Mouse (Mus musculus): ENCODE data around the gene Scn7a. TPM values are rescaled to one million over a fixed set of nuclear protein-coding genes. Genes with fewer than 3 reads are reported as not detected.

The Scn7a gene
- polyA plus RNA-seq, 1 experiment from 2014 or later = 0.32 TPM

- H3K4me2 ChIP-seq (replicated peaks) = no peak overlapping the region
- H3K27ac ChIP-seq (replicated peaks) = no peak overlapping the region
- H3K36me3 ChIP-seq = no peaks in the 10 kb centered on the region
- H3K27me3 ChIP-seq = no peaks in the 10 kb centered on the region
- no peak overlapping the region for H3K9ac ChIP-seq
- WGBS = 31% methylated on average over 2 of the region's 2 CpGs
- ATAC-seq (ENCODE audit: insufficient number of reproducible peaks, low FRiP score, low TSS enrichment, low read depth) = no peak
- no peak overlapping the region for H3K4me3 ChIP-seq (replicated peaks)
- H3K9me3 ChIP-seq (replicated peaks) = no peaks in the 10 kb centered on the region
- no peaks in the 10 kb centered on the region for H3K4me1 ChIP-seq
Observed at GRCm38 (mm10) chr2:66726878-66727584, 57.7 kb downstream of the Scn7a start.

- Histone ChIP-seq H3K4me2 (replicated peaks) (no peak overlapping the region), H3K4me1 (no peaks in the 10 kb centered on the region), H3K4me3 (replicated peaks) (no peak overlapping the region), H3K36me3 (no peaks in the 10 kb centered on the region), H3K27me3 (no peaks in the 10 kb centered on the region), H3K9me3 (replicated peaks) (no peaks in the 10 kb centered on the region), H3K27ac (replicated peaks) (no peak overlapping the region), H3K9ac (no peak overlapping the region)
- 78% methylated on average over 2 of the region's 2 CpGs for WGBS
- no peak for ATAC-seq (ENCODE audit: insufficient number of reproducible peaks, low FRiP score, low TSS enrichment, low read depth)
Observed at GRCm38 (mm10) chr2:66712071-66712470, 72.6 kb downstream of the Scn7a start.

GRCm38 (mm10) chr2:66692300-66692699 lies 92.4 kb downstream of the Scn7a start:
- Histone ChIP-seq H3K27ac (replicated peaks) (no peak overlapping the region), H3K9ac (no peak overlapping the region), H3K27me3 (no peaks in the 10 kb centered on the region), H3K4me1 (no peaks in the 10 kb centered on the region), H3K9me3 (replicated peaks) (no peaks in the 10 kb centered on the region), H3K4me3 (replicated peaks) (no peak overlapping the region), H3K36me3 (no peaks in the 10 kb centered on the region), H3K4me2 (replicated peaks) (no peak overlapping the region)
- ATAC-seq (ENCODE audit: insufficient number of reproducible peaks, low FRiP score, low TSS enrichment, low read depth) = no peak
- 80% methylated on average over 2 of the region's 2 CpGs for WGBS

GRCm38 (mm10) chr2:66661988-66662387 lies 122.7 kb downstream of the Scn7a start:
- H3K4me1 ChIP-seq = no peaks in the 10 kb centered on the region
- no peaks in the 10 kb centered on the region for H3K36me3 ChIP-seq
- no peaks in the 10 kb centered on the region for H3K27me3 ChIP-seq
- no peak overlapping the region for H3K9ac ChIP-seq
- H3K4me2 ChIP-seq (replicated peaks) = no peak overlapping the region
- no peaks in the 10 kb centered on the region for H3K9me3 ChIP-seq (replicated peaks)
- ATAC-seq (ENCODE audit: insufficient number of reproducible peaks, low FRiP score, low TSS enrichment, low read depth) = no peak
- H3K4me3 ChIP-seq (replicated peaks) = no peak overlapping the region
- WGBS = 43% methylated on average over 1 of the region's 1 CpGs
- H3K27ac ChIP-seq (replicated peaks) = no peak overlapping the region

GRCm38 (mm10) chr2:66656430-66656829 lies 128.3 kb downstream of the Scn7a start:
- Histone ChIP-seq H3K4me2 (replicated peaks) (no peak overlapping the region), H3K27ac (replicated peaks) (no peak overlapping the region), H3K9ac (no peak overlapping the region), H3K36me3 (no peaks in the 10 kb centered on the region), H3K4me3 (replicated peaks) (no peak overlapping the region), H3K4me1 (no peaks in the 10 kb centered on the region), H3K27me3 (no peaks in the 10 kb centered on the region), H3K9me3 (replicated peaks) (no peaks in the 10 kb centered on the region)
- ATAC-seq (ENCODE audit: insufficient number of reproducible peaks, low FRiP score, low TSS enrichment, low read depth) = no peak; the same call in 1 of the 2 replicates
- 86% methylated on average over 3 of the region's 3 CpGs for WGBS

- Histone ChIP-seq H3K4me2 (replicated peaks) (no peak overlapping the region), H3K36me3 (no peaks in the 10 kb centered on the region), H3K9me3 (replicated peaks) (no peaks in the 10 kb centered on the region), H3K9ac (no peak overlapping the region), H3K4me3 (replicated peaks) (no peak overlapping the region), H3K4me1 (no peaks in the 10 kb centered on the region), H3K27me3 (no peaks in the 10 kb centered on the region), H3K27ac (replicated peaks) (no peak overlapping the region)
- 62% methylated on average over 2 of the region's 2 CpGs for WGBS
- peak; percentile 43 for ATAC-seq (ENCODE audit: insufficient number of reproducible peaks, low FRiP score, low TSS enrichment, low read depth)
Observed at GRCm38 (mm10) chr2:66655431-66655830, 129.3 kb downstream of the Scn7a start.

- 25% methylated on average over 5 of the region's 5 CpGs for WGBS
- Histone ChIP-seq H3K36me3 (no peaks in the 10 kb centered on the region), H3K9me3 (replicated peaks) (no peaks in the 10 kb centered on the region), H3K27me3 (no peaks in the 10 kb centered on the region), H3K9ac (no peak overlapping the region), H3K4me1 (no peaks in the 10 kb centered on the region), H3K4me3 (replicated peaks) (no peak overlapping the region), H3K27ac (replicated peaks) (no peak overlapping the region), H3K4me2 (replicated peaks) (no peak overlapping the region)
- no peak for ATAC-seq (ENCODE audit: insufficient number of reproducible peaks, low FRiP score, low TSS enrichment, low read depth)
Observed at GRCm38 (mm10) chr2:66644384-66644783, 140.3 kb downstream of the Scn7a start.

GRCm38 (mm10) chr2:66634580-66635359 lies 149.9 kb downstream of the Scn7a start, which contains the start of gene Scn9a:
TSS of gene Scn9a (minus strand) at chr2:66634962.
- Histone ChIP-seq H3K27ac (replicated peaks) (no peak within 1 kb of the TSS), H3K4me1 (peaks cover 6% of the 10 kb centered on the region), H3K4me2 (replicated peaks) (peak within 1 kb of the TSS; percentile 57), H3K36me3 (no peaks in the 10 kb centered on the region), H3K9ac (no peak within 1 kb of the TSS), H3K9me3 (replicated peaks) (no peaks in the 10 kb centered on the region), H3K27me3 (peaks cover 13% of the 10 kb centered on the region), H3K4me3 (replicated peaks) (peak within 1 kb of the TSS; percentile 37)
- WGBS = 2% methylated on average over 25 of the region's 29 CpGs
- ATAC-seq (ENCODE audit: insufficient number of reproducible peaks, low FRiP score, low TSS enrichment, low read depth) = peak; percentile 93

- peaks cover 13% of the 10 kb centered on the region for H3K27me3 ChIP-seq
- H3K4me1 ChIP-seq = peaks cover 6% of the 10 kb centered on the region
- no peak overlapping the region for H3K4me3 ChIP-seq (replicated peaks)
- no peak overlapping the region for H3K9ac ChIP-seq
- WGBS = 17% methylated on average over 5 of the region's 5 CpGs
- H3K27ac ChIP-seq (replicated peaks) = no peak overlapping the region
- no peak for ATAC-seq (ENCODE audit: insufficient number of reproducible peaks, low FRiP score, low TSS enrichment, low read depth)
- H3K9me3 ChIP-seq (replicated peaks) = no peaks in the 10 kb centered on the region
- no peak overlapping the region for H3K4me2 ChIP-seq (replicated peaks)
- no peaks in the 10 kb centered on the region for H3K36me3 ChIP-seq
Observed at GRCm38 (mm10) chr2:66632728-66633127, 152.0 kb downstream of the Scn7a start.

Data from embryonic facial prominence, embryonic 15.5 days (tissue).